Mouse (Mus musculus): Measurements from ENCODE around the gene Ndufb8. TPM values are rescaled to one million over a fixed set of nuclear protein-coding genes. Genes with fewer than 3 reads are reported as not detected.
A peak's percentile ranks its signal among the peaks of the same experiment; 100 is the strongest.

The Ndufb8 gene
- total RNA-seq, 2 experiments from 2014 or later = 866 to 1,200 TPM

DNA sequence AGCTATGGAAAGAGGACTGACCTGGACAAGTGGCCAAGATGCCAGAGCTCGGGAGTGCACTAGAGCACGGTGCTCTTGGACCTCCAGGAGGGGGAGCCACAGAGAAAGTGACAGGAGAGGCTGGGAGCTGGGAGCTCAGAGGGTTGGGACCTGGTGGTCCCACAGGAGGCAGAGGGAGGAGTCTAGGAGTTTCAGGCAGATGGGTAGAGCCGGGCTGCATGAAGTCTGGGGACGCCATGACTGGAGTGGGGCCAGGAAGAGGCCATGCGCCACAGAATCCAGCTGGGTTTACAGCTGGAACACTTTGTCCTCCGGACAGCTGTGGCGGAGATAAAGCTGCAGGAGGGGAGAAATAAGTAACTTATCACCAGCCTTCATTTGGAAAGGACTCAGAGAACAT lies 36.1 kb downstream of the Ndufb8 start:
- peak; percentile 56 for DNase-seq
- TF ChIP-seq CTCF (IDR thresholded peaks at IDR 0.05) = peak; percentile 41
- Histone ChIP-seq H3K27ac (no peak overlapping the region), H3K4me3 (no peak overlapping the region)
- intact Hi-C loops (cut with DNase I) = no loop called here

DNA sequence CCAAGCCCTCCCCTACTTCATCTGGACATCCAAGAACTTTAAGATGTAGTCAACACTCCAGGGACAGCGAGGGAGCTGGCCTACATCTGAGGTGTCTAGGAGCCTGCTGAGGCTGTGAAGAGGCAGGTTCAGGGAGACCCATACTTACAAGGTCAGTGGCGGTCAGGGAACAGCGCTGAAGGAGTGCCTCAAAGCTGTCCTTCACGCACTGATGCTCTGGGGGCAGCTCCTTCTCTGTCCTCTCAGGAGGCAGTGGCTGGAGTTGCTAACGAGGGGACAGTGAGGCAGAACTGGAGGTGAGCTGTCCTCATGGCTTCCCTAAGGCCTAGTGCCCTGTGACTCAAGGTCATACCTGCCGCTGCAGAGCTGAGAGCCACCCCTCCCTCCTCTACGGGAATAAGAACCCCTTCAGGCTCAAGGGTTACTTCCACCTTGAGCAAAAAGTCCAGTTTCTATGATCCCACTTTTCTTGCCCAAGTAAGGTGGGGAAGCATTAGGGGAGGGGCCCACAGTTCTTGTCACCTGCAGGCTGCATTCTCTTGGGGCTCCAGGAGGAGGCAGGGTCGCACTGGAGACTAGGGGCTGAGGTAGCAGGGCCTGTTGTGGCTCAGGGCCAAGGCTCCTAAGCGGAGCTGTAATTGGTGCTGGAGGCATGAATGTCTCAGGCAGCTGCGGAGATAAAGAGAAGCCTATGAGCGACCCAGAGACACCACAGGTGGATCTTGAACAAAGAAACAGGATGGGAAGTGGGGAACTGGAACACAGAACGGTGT lies 37.1 kb downstream of the Ndufb8 start:
- Histone ChIP-seq H3K27ac (no peak overlapping the region), H3K4me3 (no peak overlapping the region)
- no peak for TF ChIP-seq CTCF (IDR thresholded peaks at IDR 0.05)
- DNase-seq = no peak
- intact Hi-C loops (cut with DNase I) = no loop called here

DNA sequence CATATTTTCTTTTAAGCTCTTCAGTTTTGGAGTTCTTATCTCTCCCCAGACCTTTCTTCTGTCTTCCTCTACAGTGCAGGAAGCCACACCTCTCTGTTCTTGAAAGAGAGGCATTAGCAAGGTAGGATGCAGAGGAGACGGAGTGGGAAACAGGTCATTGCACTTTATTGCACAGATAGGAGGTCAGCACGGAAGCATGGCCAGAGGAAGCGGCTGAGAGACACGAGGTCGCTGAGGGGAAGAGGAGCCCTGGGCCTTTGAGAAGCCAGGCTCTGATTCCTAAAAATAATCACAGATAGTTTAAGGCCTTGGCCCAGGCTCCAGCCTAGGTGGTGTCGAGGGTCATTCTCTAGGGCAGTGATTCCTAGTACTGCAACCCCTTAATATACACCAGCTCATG lies 39.5 kb downstream of the Ndufb8 start:
- no peak overlapping the region for H3K4me3 ChIP-seq
- DNase-seq = no peak
- H3K27ac ChIP-seq = no peak overlapping the region
- intact Hi-C loops (cut with DNase I) = no loop called here
- TF ChIP-seq CTCF (IDR thresholded peaks at IDR 0.05) = no peak

DNA sequence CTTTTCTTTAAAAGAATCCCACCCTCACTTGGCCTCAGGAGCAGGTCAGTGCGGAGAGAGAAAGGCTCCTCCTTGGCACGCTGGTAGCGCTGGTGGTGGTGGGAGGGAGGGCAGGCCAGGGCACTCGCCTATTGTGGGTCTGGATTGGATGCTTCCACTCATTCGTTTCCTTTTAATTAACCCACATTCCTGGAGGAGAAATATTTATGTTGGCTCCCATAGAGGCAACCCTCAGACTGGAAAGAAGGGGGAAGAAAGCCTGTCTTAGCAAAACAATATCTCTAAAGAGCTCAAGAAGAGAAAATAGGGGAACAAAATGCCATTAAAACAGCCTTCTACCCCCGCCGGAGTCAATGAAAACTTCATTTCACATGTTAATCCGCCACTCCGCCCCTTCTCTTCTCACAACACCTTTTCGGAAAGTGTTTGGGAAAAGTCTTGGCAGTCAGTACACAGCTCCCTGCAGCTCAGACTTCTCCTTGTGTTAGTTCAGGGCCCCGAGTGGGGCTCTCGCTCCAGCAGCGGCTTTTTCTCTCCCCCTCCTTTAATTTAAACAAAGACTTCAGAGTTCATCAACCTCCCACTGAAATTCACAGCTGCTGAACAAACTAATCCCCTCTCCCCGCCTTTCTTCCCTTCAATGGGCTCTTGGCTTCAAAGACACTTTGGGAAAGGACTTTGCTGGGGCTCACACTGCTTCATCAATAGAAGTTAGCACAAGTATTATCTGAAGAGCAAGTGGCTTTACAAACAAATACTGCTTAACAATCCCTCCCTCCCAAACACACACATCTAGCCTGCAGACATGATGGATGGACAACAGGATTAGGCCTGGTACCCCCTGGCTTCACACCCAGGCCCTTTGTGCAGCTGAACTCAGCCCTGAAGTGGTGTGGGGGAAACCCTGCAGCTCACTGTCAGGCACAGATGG lies 40.5 kb downstream of the Ndufb8 start:
- H3K4me3 ChIP-seq = no peak overlapping the region
- intact Hi-C loops (cut with DNase I) = no loop called here
- no peak for TF ChIP-seq CTCF (IDR thresholded peaks at IDR 0.05)
- DNase-seq = no peak
- H3K27ac ChIP-seq = no peak overlapping the region

DNA sequence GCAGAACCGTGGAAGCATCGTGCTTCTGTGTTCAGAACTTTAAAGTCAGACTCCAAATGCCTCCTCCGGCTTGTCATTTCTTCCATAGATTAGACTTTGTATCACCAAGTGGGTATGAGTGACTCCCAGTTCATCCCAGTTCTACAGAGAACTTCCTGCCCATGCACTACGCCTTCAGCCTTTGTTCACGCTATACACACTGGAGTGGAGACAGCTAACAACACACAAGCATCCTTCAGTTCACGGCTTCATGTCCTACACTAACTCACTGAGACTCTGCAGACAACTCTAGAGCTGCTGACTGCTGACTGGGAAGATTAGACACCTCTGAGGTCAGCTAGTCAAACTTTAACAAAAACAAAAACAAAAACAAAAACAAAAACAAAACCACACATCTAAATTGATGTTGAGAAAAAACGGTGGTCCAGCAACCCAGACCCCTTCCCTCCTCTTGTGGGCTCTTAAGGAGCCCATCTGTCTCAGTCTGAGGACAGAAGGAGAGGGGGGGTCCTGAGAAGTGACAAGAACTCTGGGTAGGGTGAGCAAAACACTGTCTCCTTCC lies 41.2 kb downstream of the Ndufb8 start:
- no peak overlapping the region for H3K4me3 ChIP-seq
- TF ChIP-seq CTCF (IDR thresholded peaks at IDR 0.05) = no peak
- no peak for DNase-seq
- intact Hi-C loops (cut with DNase I) = no loop called here
- H3K27ac ChIP-seq = no peak overlapping the region

DNA sequence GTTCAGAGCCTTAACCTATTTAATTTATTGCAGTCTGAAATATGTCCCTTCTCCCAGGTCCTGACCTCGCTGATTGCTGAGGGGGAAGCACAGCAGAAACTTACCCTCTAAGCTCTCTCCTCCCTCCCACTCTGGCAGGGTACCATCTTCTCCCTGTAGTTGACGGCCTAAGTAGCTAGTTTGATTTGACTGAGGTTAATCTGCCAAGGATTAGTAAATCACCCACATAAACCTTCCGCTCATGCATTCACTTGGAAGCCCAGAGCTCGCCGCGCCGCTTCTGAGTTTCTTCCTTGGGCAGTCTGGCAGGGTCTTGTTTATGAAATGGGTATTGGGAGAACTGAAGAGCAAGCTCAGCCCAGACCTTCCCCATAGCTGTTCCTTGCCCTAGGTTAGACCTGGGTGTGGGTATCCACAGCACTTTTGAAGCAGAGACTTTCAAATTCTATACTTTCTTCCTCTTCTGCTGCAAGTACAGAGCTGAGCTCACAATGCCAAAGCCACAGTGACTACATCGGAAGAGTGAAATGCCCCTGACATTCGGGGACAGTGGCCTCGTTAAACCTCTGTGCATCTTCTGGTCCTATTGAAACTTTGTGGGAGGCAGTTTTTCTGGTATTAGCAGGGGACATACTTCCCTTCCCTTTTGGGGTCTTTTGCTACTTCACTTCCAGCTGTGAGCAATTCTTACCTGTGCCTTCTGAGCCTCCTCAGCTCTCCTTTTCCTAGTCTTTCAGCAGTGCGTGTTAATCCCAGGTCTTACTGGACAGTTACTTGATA lies 42.0 kb downstream of the Ndufb8 start:
- intact Hi-C loops (cut with DNase I) = no loop called here
- DNase-seq = no peak
- Histone ChIP-seq H3K27ac (no peak overlapping the region), H3K4me3 (no peak overlapping the region)
- TF ChIP-seq CTCF (IDR thresholded peaks at IDR 0.05) = no peak

DNA sequence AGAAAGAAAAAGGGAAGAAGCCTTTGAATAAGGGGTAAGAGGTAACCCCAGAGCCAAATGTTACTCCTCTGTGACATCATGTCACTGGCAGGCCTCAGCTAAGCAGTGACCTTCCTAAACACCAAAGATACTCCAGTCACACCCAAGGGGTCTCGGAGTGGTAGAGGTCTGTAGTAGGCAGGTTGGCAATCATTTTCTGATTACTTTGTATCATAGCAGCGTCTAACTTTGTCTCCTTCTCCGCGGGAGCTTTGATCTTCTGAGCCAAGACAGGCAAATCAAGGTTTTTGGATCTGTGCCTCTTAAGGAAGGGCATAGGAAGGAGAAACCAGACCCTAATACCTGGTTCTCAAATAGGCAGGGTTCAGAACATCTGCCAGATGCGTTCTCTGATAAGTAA lies 42.6 kb downstream of the Ndufb8 start:
- DNase-seq = no peak
- no peak overlapping the region for H3K27ac ChIP-seq
- TF ChIP-seq CTCF (IDR thresholded peaks at IDR 0.05) = no peak
- intact Hi-C loops (cut with DNase I) = no loop called here
- no peak overlapping the region for H3K4me3 ChIP-seq

DNA sequence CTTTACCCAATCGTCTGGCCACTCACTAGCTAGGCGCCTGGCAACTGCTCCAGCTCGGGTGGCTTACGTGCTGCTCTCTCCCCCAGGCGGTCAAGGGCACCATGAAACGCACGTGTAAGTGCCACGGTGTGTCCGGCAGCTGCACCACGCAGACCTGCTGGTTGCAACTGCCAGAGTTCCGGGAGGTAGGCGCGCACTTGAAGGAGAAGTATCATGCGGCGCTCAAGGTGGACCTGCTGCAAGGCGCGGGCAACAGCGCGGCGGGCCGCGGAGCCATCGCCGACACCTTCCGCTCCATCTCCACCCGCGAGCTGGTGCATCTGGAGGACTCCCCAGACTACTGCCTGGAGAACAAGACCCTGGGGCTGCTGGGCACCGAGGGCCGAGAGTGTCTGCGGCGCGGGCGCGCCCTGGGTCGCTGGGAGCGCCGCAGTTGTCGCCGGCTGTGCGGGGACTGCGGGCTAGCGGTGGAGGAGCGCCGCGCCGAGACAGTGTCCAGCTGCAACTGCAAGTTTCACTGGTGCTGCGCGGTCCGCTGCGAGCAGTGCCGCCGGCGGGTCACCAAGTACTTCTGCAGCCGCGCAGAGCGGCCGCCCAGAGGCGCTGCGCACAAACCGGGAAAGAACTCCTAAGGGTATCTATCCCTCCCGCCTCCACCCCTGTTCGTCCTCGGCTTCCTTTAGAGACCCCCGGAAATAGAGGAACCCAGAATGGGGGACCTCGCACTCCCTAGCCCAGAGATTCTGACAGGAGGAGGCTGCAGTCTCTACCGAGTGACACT lies 43.6 kb downstream of the Ndufb8 start:
- intact Hi-C loops (cut with DNase I) = no loop called here
- Histone ChIP-seq H3K27ac (no peak overlapping the region), H3K4me3 (peak overlapping the region; percentile 71)
- TF ChIP-seq CTCF (IDR thresholded peaks at IDR 0.05) = peak; percentile 38; the same call in 1 of the 2 replicates
- DNase-seq = peak; percentile 61

DNA sequence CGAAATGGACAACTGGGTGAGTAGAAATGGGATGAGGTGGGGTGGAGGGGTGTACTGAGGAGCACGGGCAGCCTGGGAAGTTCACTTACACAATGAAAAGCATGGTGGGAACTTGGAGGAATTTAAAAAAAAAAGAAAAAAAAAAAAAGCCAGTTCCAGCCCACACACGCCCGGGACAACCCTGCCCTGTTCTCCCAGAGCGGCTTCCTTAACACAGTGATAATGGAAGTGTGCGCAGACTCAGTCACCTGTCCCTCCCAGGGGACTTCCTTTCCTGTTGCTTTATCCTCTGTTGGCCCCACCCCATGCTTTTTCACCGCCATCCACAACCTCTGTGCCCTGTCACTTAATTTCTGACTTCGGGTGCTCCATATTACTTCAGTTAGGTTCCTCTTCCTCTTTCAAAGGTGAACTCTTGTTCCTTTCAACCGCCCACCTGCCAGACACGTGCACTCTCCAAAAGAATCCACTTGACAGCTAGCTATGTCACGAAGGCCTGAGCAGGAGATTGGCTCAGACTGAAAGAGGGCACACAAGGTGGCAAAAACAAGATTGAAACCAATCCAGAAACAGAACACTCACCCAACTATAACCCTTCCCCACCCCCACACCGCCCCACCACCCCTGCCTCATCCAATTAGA lies 44.6 kb downstream of the Ndufb8 start:
- no peak for DNase-seq
- no peak for TF ChIP-seq CTCF (IDR thresholded peaks at IDR 0.05)
- Histone ChIP-seq H3K27ac (no peak overlapping the region), H3K4me3 (peak overlapping the region; percentile 71; the same call in 1 of the 2 replicates)
- intact Hi-C loops (cut with DNase I) = no loop called here

DNA sequence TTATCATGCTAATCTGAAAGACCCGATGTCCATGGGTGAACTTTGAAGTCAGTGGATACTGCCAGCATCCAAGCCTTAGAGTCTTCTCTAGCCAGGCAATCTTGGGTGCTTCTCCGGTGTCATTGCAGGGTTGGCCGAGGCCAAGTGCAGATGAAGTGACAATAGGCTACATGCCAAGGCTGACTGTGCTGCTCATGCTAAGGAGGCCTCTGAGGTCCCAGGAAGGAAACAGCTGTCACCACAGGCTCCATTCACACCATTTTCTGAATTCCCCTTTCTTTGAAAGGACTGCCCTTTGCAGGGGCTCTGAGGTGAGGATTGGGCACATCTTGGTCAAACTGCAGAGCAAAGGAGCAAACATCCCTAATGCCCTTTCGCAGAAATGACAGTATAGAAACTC lies 52.5 kb downstream of the Ndufb8 start:
- no peak for TF ChIP-seq CTCF (IDR thresholded peaks at IDR 0.05)
- peak; percentile 60 for DNase-seq
- Histone ChIP-seq H3K4me3 (no peak overlapping the region), H3K27ac (no peak overlapping the region)
- intact Hi-C loops (cut with DNase I) = no loop called here

DNA sequence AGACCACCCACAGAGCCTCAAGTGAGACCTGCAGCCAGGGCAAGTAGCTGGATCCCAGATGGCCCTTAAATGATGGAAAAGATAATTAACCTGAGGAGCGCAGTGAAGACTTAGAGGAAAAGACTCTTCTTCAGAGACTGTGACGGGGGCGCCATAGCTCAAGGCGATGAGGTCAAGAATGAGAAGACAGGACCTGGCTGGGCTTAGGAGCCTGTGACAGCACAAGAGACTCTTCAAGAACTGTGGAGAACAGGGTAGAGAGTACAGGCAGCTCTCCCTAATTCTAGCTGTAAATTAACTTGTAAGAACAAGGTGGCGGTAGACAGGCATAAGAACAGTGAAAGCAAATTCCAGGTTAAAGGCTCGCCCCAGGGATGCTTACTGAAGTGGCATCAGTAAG lies 53.3 kb downstream of the Ndufb8 start:
- TF ChIP-seq CTCF (IDR thresholded peaks at IDR 0.05) = no peak
- DNase-seq = no peak
- intact Hi-C loops (cut with DNase I) = no loop called here
- Histone ChIP-seq H3K4me3 (no peak overlapping the region), H3K27ac (no peak overlapping the region)
